Mouse (Mus musculus) liver, embryonic 16.5 days (tissue): ENCODE measurements around the gene Ddb2. TPM values are rescaled to one million over a fixed set of nuclear protein-coding genes. Genes with fewer than 3 reads are reported as not detected.

ENCODE experiments used
- ATAC-seq: fragments of 200-750 bp; cut with Nextera tagmentation; 2 replicates; pipeline ENCODE4 v1.8.0; 2017; ENCODE audit warnings: low read depth, mild to moderate bottlenecking, moderate number of reproducible peaks, moderate library complexity
- H3K27ac ChIP-seq: fragments of 300-500 bp; sonication (generic); 2 replicates; pipeline ENCODE4 v1.5.1; 2014; ENCODE audit warnings: mild to moderate bottlenecking, low read length
- H3K27me3 ChIP-seq: fragments of 300-500 bp; sonication (generic); 2 replicates; pipeline ENCODE4 v1.6.1; 2014; ENCODE audit warnings: low read depth, low read length, mixed read lengths; ENCODE audit not compliant: control insufficient read depth, insufficient read depth
- H3K36me3 ChIP-seq: fragments of 300-500 bp; sonication (generic); 2 replicates; pipeline ENCODE4 v1.6.1; 2014; ENCODE audit warnings: mild to moderate bottlenecking; ENCODE audit not compliant: control insufficient read depth, insufficient read depth
- H3K4me1 ChIP-seq: fragments of 300-500 bp; sonication (generic); 2 replicates; pipeline ENCODE4 v1.6.1; 2014; ENCODE audit warnings: low read depth, low read length, mixed read lengths; ENCODE audit not compliant: control insufficient read depth
- H3K4me2 ChIP-seq: fragments of 300-500 bp; sonication (generic); 2 replicates; pipeline ENCODE4 v1.6.1; 2014; ENCODE audit warnings: low read depth, low read length, mixed read lengths
- H3K4me3 ChIP-seq: fragments of 300-500 bp; sonication (generic); 2 replicates; pipeline ENCODE4 v1.5.1; 2014; ENCODE audit warnings: low read depth, mild to moderate bottlenecking, low read length
- H3K9ac ChIP-seq: fragments of 300-500 bp; sonication (generic); 2 replicates; pipeline ENCODE4 v1.6.1; 2014; ENCODE audit warnings: low read depth, low read length
- H3K9me3 ChIP-seq: fragments of 300-500 bp; sonication (generic); replicated peaks from 2 replicates; pipeline ENCODE4 v1.6.1; 2016; ENCODE audit warnings: low read length; ENCODE audit not compliant: control insufficient read depth
- WGBS: fragments of 180-500 bp; shearing (Covaris S2); extraction: QIAGEN DNeasy Blood & Tissue Kit; methylation state at CpG from one replicate; pipeline ENCODE4 v1.1.7; 2014; ENCODE audit not compliant: insufficient replicate concordance; 5-methylcytosine and 5-hydroxymethylcytosine counted together
- polyA plus RNA-seq: library from polyadenylated mRNA; unstranded; fragments of >200 nt; fragmentation: Nextera tagmentation; extraction: Ambion mirVana; gene quantifications from 2 replicates; pipeline ENCODE4 v1.2.1, GENCODE M21; 2015

Gene Ddb2
- polyA plus RNA-seq, 1 experiment from 2014 or later = 6.2 TPM

DNA sequence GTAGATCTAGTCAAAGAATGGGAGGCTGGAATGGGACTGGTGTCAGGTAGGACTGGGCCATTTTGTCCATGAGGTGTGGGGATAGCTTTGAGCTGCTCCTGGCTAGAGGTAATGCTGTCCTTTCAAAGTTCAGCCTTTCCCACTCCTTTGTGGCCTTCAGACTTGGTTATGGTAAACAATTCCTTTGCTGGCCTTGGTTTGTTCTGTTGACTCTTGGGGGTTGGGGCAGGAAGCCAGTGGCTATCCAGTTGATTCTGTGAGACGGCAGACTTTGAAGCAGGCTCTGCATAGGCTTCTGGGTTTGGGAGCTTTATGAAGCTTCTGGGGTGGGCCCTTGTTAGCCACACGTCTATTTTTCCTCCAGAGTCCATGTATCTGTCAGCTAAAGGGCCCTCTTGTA lies 31.9 kb upstream of the Ddb2 start:
- Histone ChIP-seq H3K27ac (peak overlapping the region; percentile 82), H3K9me3 (no peaks in the 10 kb centered on the region), H3K4me1 (peaks cover 22% of the 10 kb centered on the region), H3K27me3 (no peaks in the 10 kb centered on the region), H3K4me2 (peak overlapping the region; percentile 35), H3K36me3 (peaks cover 58% of the 10 kb centered on the region), H3K9ac (no peak overlapping the region; the same call in 1 of the 2 replicates), H3K4me3 (peak overlapping the region; percentile 10; the same call in 1 of the 2 replicates)
- ATAC-seq = peak; percentile 2; the same call in 1 of the 2 replicates
- WGBS = 59% methylated on average over 2 of the region's 2 CpGs

DNA sequence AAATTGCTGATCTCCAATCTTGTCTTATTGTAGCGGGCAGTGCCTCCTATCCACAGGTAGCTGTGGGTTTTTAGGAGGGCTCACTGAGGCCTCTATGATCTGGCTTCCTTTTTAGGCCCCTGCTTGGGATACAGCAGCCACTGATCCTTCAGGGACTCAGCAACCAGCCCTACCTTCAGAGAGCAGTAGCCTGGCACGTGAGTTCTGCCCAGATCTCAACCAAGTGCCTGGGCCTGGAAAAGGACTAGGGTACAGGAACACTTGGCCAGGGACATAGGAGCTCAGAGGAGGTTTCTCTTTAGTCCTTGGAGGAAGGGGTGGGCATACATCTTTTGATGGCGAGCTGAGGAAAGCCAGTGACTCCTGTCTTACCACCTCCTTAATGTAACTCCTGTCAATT lies 31.3 kb upstream of the Ddb2 start:
- H3K36me3 ChIP-seq = peaks cover 51% of the 10 kb centered on the region
- peak overlapping the region; percentile 79 for H3K27ac ChIP-seq
- peaks cover 23% of the 10 kb centered on the region for H3K4me1 ChIP-seq
- ATAC-seq = no peak
- WGBS = 87% methylated on average over 3 of the region's 3 CpGs
- no peak overlapping the region for H3K4me2 ChIP-seq
- no peak overlapping the region for H3K4me3 ChIP-seq
- H3K27me3 ChIP-seq = no peaks in the 10 kb centered on the region
- no peaks in the 10 kb centered on the region for H3K9me3 ChIP-seq
- H3K9ac ChIP-seq = no peak overlapping the region

DNA sequence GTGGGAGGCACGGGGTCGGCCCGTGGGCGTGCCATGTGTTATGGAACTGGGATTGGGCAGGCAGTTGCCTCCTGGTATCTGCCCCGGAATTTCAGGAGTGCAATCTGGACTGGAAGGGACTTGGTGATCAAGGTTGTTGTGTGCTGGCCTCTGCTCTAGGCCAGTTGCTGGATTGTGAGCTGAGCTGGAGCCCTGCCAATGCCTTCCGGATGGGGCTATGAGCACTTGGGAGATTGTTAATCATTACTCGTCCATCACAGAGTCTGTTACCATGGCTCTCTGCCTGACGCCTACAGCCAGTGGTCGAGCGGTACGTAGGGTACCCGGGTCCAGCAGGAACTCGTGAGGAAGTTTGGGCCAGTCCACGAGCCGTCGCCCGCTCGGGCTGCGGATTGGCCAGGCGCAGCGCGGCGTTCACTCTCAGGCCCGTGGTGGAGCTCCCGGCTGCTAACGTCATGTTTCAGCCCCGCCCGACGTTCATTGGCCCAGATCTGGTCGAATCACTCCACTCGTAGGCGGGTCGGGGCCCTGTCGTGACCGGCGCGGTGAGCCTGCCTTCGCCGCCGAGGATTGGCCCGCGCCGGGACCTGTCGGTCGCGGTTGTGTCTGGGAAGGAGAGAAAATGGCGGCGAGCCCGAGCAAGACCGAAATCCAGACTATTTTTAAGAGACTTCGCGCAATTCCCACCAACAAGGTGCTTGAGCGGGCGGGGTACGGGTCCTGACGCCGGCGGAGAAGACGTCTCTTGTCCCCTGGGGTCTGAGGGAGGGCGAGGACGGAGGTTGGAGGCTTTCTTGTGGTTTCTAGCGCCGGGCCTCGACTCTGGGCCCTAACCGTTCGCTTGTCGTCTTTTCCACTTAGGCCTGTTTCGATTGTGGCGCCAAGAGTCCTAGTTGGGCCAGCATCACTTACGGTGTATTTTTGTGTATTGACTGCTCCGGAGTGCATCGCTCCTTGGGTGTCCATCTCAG lies 28.2 kb upstream of the Ddb2 start, which contains the start of gene Arfgap2:
Arfgap2 (plus strand) TSS at position 264 of the 971 bp plus-strand sequence.
- H3K9ac ChIP-seq = peak within 1 kb of the TSS; percentile 94
- H3K27ac ChIP-seq = peak within 1 kb of the TSS; percentile 89
- peak; percentile 96 for ATAC-seq
- WGBS = 2% methylated on average over 72 of the region's 72 CpGs
- H3K27me3 ChIP-seq = no peaks in the 10 kb centered on the region; the same call in 1 of the 2 replicates
- peak within 1 kb of the TSS; percentile 89 for H3K4me2 ChIP-seq
- no peaks in the 10 kb centered on the region for H3K9me3 ChIP-seq
- H3K4me3 ChIP-seq = peak within 1 kb of the TSS; percentile 86
- peaks cover 20% of the 10 kb centered on the region for H3K4me1 ChIP-seq
- peaks cover 32% of the 10 kb centered on the region for H3K36me3 ChIP-seq

DNA sequence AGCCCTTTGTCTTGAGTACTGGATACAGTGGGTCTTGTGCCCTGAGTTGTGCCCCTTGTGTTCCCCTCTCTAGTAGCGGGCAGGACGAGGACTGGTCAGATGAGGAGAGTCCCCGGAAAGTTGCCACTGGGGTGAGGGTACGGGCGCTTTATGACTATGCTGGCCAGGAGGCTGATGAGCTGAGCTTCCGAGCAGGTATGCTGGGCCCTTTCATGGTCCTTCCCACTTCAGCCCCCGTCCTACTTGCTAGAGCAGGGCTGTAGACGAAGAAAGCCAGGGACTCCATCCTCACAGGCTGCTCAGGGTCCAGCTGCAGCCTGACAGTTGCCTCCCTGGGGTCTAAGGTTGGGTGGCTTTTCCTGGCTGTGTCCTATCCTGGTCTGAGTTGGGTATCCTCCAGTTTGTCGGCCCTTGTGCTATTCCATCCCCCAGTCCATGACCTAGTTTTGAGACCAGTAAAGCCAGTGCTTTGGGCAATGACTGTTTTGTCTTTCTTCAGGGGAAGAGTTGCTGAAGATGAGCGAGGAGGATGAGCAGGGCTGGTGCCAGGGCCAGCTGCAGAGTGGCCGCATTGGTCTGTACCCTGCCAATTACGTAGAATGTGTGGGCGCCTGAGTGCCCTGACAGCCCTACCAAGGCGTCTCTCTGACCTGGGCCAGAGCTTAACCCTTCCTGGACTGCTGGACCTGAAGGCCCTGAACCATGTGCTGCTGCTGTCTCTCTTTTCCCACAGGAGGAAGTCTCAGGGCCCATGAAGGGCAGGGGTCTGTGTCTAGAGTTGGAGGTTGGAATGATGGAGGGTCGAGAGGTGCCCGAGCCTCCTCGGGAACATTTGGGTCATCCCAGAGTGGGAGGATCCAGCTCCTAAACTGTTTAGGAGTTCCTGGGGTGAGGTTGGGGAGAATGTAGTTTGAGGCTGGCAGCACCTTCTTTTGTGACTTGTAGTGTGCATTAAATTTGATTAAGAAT lies 27.2 kb upstream of the Ddb2 start:
- H3K9ac ChIP-seq = peak overlapping the region; percentile 69

DNA sequence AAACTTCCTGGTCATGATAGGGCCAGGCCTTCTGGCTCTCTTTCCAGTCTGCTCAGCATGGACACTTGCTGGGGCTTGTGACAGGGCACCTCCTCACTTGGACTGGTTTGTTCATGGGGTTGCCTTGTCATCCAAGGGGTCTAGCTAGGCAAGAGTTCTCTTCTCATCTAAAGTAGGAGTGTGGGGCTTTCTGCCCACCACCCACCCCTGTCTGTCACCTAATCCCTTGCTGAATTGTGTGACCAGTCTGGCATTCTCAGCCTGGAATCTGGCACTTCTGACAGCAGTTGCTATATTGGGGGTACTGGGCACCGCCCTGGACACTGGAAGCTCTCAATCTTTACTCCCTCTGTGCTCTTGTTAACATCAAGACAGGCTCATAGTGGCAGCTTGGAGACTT lies 22.7 kb upstream of the Ddb2 start:
- no peak for ATAC-seq
- no peak overlapping the region for H3K9ac ChIP-seq
- no peak overlapping the region for H3K4me2 ChIP-seq
- peaks cover 50% of the 10 kb centered on the region for H3K27me3 ChIP-seq
- H3K36me3 ChIP-seq = no peaks in the 10 kb centered on the region
- H3K27ac ChIP-seq = no peak overlapping the region
- peaks cover 13% of the 10 kb centered on the region for H3K4me1 ChIP-seq
- 64% methylated on average over 1 of the region's 1 CpGs for WGBS
- H3K9me3 ChIP-seq = no peaks in the 10 kb centered on the region
- no peak overlapping the region for H3K4me3 ChIP-seq

More for the DNA sequence above, 27.2 kb upstream of the Ddb2 start:
- Histone ChIP-seq H3K4me1 (peaks cover 17% of the 10 kb centered on the region), H3K9me3 (no peaks in the 10 kb centered on the region), H3K36me3 (peaks cover 24% of the 10 kb centered on the region), H3K4me2 (peak overlapping the region; percentile 89), H3K27ac (peak overlapping the region; percentile 82), H3K4me3 (peak overlapping the region; percentile 86), H3K27me3 (peaks cover 5% of the 10 kb centered on the region)
- WGBS = 75% methylated on average over 17 of the region's 17 CpGs
- ATAC-seq = no peak

DNA sequence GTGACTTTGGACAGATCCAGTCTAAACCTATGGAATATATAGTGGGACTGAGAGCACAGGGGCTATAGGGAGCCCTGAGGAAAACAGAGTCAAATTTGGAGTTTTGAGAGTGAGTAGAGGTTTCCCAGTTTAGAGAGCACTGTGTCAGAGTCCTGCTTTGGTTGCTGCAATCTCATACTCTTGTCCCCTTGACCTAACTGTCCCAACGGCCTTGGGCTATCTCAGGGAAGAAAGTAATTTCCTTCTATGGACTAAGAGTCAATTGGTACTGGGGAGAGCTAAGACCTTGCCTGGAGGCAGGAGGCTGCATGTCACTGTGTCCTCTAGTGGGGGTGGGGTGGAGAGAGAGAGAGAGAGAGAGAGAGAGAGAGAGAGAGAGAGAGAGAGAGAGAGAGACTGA lies 22.0 kb upstream of the Ddb2 start:
- no peak for ATAC-seq
- peaks cover 57% of the 10 kb centered on the region for H3K27me3 ChIP-seq
- H3K27ac ChIP-seq = no peak overlapping the region
- H3K4me1 ChIP-seq = peaks cover 7% of the 10 kb centered on the region
- no peak overlapping the region for H3K4me3 ChIP-seq
- 35% methylated on average over 1 of the region's 1 CpGs for WGBS
- no peaks in the 10 kb centered on the region for H3K9me3 ChIP-seq
- H3K9ac ChIP-seq = no peak overlapping the region
- peak overlapping the region; percentile 43; the same call in 1 of the 2 replicates for H3K4me2 ChIP-seq
- H3K36me3 ChIP-seq = no peaks in the 10 kb centered on the region

DNA sequence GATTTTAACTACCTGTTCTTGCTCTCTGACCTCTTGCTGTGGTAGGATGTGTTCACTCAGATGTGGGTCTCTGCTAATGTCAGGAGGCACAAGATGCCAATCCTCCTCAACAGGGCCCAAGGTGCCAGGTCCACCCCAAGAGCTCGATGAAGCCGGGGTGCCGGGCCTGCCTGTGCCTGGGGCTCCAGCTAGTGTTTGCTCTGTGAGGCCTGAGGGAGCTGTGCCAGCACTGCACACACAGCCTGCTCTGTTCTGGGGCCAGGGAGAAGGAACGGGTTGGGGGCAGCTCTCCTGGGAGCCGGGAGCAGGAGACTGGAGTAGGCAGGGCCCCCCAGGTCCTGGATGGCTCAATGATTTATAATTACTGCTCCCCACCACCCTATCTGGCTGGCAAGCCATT lies 21.3 kb upstream of the Ddb2 start:
- ATAC-seq = 0 out of 2 replicates have a peak, but pooled peaks have one; percentile 14

DNA sequence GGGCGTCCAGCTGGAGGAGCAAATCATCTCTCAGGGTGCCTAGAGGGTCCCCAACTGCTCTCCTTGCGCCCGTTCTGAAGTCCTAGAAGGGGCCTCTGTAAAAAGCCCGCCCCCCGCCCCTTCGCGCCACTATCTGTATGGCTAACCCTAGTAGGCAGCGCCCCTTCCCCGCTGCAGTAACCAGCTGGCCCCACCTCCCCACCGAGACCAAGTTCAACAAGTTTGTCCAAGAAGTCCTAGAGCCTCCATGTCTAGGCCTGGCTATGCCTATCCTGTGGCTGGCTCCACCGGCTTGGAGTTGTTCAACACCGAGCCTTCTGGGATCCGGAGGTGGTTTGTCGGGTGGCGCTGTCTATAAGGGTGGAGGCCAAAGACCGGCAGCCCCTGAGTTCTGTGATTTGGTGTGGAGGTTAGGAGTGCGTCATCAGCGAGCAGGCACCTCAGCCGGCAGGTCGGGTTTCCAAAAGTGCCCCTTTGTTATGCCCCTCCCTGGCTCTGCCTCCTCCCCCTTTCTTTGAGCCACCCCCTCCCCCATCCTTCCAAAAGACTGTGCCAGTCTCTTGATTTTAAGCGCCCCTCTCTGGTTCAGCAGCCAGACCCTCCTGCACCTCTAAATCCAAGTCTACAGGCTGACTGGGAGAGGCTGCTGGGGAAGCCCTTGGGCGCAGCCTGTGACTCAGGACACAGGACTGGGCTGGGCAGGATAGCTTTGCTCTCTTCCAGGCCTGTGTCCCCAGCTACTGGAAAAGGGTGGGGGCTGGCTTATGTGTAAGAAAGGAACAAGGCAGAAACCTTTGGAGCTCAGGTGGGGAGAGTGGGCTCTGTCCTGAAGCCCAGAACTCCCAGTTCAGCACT lies 20.6 kb upstream of the Ddb2 start:
- Histone ChIP-seq H3K27me3 (peaks cover 71% of the 10 kb centered on the region), H3K9ac (peak overlapping the region; percentile 22), H3K9me3 (no peaks in the 10 kb centered on the region), H3K36me3 (no peaks in the 10 kb centered on the region), H3K4me2 (peak overlapping the region; percentile 43), H3K27ac (peak overlapping the region; percentile 36; the same call in 1 of the 2 replicates), H3K4me3 (peak overlapping the region; percentile 52), H3K4me1 (peaks cover 5% of the 10 kb centered on the region)
- 6% methylated on average over 22 of the region's 22 CpGs for WGBS
- peak; percentile 60 for ATAC-seq

More for the DNA sequence above, 21.3 kb upstream of the Ddb2 start:
- Histone ChIP-seq H3K4me2 (peak overlapping the region; percentile 43), H3K4me1 (peaks cover 5% of the 10 kb centered on the region), H3K27ac (peak overlapping the region; percentile 5; the same call in 1 of the 2 replicates), H3K4me3 (peak overlapping the region; percentile 52), H3K9me3 (no peaks in the 10 kb centered on the region), H3K36me3 (no peaks in the 10 kb centered on the region), H3K9ac (peak overlapping the region; percentile 21; the same call in 1 of the 2 replicates), H3K27me3 (peaks cover 64% of the 10 kb centered on the region)
- 58% methylated on average over 5 of the region's 5 CpGs for WGBS
